Mouse (Mus musculus) brain, embryonic 14.5 days (tissue): ENCODE results near the gene Zfp580.

Experiments used
- CTCF ChIP-seq: fragments of 200-500 bp; IDR thresholded peaks from 2 replicates; pipeline ENCODE4 v1.5.1; 2012; ENCODE audit warnings: inconsistent platforms, mild to moderate bottlenecking, moderate library complexity, borderline replicate concordance; ENCODE audit not compliant: insufficient read depth, insufficient read length; ENCODE audit errors: extremely low read depth
- POLR2A ChIP-seq: fragments of 200-500 bp; IDR thresholded peaks from 2 replicates; pipeline ENCODE4 v1.6.1; 2012; ENCODE audit warnings: mild to moderate bottlenecking, inconsistent platforms, borderline replicate concordance; ENCODE audit not compliant: poor library complexity, insufficient read depth, insufficient read length, severe bottlenecking; ENCODE audit errors: extremely low read depth

DNA sequence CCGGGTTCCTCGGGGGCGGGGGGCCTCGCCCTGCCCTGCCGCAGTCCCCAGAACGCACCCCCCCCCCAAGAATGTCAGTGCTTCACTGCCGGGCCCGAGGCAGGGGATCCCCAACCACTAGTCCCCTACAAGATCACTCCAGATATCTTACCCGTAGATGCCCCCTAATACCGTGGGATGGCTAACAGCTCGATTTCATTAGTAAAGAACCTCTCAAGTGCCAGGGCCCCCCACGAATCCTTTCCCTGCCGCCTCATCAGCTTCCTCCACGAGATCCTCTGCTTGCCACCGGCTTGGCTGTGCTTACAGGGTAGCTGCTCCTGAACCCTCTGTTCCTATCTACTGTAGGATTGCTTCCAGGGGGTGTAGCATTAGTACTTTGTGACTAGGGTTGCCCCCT is 30.7 kb upstream of the Zfp580 start:
- TF ChIP-seq POLR2A = no peak
- TF ChIP-seq CTCF = no peak
